Mouse (Mus musculus) embryo, embryonic 10.5 days (tissue): ENCODE data around the gene Gm4858.
A peak's percentile ranks its signal among the peaks of the same experiment; 100 is the strongest.
"Not testable (repeated sequence)": the region's sequence is repeated elsewhere in the genome, so short reads cannot be mapped to it uniquely, and the experiment has no call there.

Source experiments
- DNase-seq: peaks from one replicate; pipeline ENCODE4 v3.0.0-alpha.2; 2015; ENCODE audit warnings: low spot score

Gm4858 gene

GRCm38 (mm10) chr3:93068523-93068922, at the start of gene Gm4858:
TSS of gene Gm4858 (plus strand) at chr3:93068823.
- not testable (repeated sequence) for DNase-seq

GRCm38 (mm10) chr3:93018960-93019359, 49.7 kb upstream of the Gm4858 start, which contains the start of gene Lce1m:
TSS of gene Lce1m (minus strand) at chr3:93019060.
- DNase-seq: no peak

GRCm38 (mm10) chr3:93021171-93021570, 47.5 kb upstream of the Gm4858 start:
- DNase-seq: no peak

GRCm38 (mm10) chr3:93023411-93024184, 45.0 kb upstream of the Gm4858 start:
- no peak for DNase-seq

DNA sequence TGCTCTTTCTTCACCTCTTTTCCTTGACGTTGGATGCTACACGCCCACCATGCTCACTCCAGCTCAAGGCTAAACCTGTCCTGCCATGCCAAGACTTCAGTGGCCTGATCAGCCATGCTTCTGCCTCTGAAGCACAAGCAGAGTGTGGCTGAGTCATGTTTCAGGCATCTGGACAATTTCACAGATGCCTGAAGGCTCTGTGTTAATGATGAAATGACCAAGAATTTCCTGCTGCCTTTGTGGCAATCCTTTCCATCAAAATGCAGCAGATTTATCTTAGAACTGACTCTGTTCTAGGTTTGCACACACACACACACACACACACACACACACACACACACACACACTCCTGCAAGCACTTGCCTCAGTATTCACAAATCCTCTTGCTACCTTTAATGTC, 43.1 kb upstream of the Gm4858 start:
- DNase-seq: peak; percentile 2

- DNase-seq: peak; percentile 84
Observed at GRCm38 (mm10) chr3:93031450-93031849, 37.2 kb upstream of the Gm4858 start.

DNA sequence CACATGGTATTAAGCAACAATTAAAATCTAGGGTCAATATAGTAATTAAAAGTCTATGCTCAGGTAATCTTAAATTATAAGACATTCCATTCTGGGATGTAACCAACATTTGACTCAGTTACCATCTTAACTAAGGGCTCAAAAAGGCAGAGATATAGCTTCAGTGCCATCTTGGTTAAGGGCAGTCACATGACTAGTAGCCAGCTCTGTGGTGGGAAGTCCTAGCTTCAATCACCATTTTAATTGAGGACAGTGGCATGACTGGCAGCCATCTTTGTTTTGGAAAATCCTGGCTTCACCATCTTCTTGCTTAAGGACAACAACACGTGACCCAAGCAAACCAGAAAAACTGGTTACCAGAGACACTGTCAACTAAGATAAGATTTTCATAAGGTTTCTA, 18.4 kb upstream of the Gm4858 start:
- no peak for DNase-seq

DNA sequence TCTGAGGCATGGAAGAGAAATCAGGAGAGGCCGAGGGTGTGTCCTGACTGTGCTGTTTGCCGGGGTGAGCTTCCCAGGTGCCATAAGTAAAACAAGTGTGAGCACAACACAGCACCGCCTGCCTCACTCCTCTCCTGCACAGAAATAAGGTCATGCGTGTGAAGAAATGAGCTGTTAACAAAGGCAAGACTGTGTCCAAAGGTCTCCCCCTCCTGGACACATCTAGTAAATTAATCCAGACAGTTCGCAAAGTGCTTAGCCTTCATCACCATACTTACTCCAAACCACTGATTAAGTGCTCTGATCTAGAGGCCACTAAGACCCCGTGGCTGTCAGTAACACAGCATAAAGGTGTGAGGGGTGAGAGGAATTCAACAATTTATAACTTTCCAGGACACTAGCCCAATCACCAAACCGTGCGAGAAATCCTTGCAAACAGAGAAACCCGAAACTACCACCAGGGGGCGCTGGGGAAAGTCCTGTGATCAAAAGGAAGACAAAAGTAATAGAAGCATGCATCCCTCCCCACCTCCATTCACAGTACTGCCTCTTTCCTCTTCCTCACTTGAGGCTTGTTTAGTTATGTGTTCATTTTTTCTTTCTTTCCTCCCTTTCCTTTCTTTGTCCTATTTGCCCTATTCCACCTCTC, 15.7 kb upstream of the Gm4858 start:
- peak; percentile 41 for DNase-seq

- DNase-seq: no peak
Observed at GRCm38 (mm10) chr3:93086631-93087030, 18.0 kb downstream of the Gm4858 start.

DNA sequence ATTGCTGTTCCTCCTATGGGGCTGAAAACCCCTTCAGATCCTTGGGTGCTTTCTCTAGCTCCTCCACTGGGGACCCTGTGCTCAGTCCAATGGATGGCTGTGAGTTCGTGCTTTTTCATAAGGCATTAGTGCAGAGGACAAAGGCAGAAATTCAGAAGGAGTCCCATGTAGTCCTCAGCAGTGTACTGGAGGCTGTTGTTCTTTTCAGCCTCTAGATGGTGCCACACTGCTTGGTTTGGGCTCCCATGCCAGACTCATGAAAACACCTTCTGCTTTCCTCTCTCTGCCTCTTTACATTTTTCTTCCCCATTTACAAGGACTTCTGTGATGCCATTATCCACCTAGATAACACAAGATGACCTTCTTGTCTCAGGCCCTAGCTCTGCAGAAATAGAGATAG, 25.0 kb downstream of the Gm4858 start:
- DNase-seq: peak; percentile 15

DNA sequence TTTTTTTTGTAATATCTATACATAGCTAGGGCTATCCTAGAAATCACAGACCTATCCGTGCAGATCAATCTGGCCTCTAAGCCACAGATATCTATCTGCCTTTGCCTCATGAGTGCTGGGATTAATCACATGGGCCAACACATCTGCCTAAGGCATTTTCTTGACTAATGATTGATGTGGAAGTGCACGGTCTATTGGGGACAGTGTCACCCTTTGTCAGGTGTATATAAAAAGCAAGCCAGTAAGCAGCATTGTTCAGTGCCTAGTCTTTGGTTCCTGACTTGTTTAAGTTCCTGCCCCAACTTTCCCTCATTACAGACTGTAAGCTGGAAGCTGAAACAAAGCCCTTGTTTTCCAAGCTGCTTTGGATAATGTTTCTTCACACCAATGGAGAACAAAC, 27.8 kb downstream of the Gm4858 start:
- no peak for DNase-seq

GRCm38 (mm10) chr3:93111668-93112067, 43.0 kb downstream of the Gm4858 start:
- peak; percentile 4 for DNase-seq

DNA sequence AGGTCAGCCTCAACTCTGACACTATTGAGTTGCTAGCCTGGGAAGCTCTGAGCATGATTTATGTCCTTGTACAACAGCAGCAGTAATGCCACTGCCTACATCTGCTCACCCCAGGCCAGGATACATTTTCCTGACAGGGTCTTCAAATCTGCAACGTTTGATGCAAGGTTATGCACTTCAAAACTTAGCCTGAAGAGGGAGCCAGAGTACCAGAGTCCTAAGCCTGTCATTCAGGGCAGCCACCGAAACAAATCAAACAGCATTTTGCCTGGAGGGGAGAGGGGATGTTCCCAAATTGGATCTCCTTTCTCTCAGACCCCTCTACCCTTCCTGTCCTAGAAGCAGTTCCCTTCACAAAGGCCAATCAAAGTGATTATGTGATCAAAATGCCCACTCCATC, 45.9 kb downstream of the Gm4858 start:
- DNase-seq: peak; percentile 78

DNA sequence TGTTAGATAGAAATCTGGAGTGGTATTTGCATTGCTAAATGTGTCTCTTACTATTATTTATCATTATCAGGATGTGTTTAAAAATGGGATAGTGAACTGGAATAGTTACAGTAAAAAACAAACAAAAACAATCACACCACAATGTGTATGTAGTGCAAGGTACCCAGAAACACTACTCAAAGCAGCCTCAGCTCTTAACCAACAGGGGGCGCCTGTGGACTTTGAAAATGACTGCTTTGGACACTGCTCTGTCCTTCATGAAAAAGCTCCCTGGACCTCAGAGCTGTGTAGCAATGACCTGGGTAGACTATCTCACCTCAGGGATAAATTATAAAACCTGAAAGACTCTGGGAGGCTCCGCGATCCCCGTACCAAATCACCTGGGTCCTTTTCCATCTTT, 50.5 kb downstream of the Gm4858 start:
- DNase-seq: peak; percentile 9
